Mouse (Mus musculus) left cerebral cortex, adult 9 months (tissue): ENCODE measurements around the gene Phf11d.
A peak's percentile ranks its signal among the peaks of the same experiment; 100 is the strongest.
"Not testable (repeated sequence)": the region's sequence is repeated elsewhere in the genome, so short reads cannot be mapped to it uniquely, and the experiment has no call there.

ENCODE experiments used
- DNase-seq, 2 experiments: peaks; one replicate each; pipeline ENCODE4 v3.0.0; 2022; ENCODE audit warnings: low spot score in 2 of 2

Gene Phf11d

DNA sequence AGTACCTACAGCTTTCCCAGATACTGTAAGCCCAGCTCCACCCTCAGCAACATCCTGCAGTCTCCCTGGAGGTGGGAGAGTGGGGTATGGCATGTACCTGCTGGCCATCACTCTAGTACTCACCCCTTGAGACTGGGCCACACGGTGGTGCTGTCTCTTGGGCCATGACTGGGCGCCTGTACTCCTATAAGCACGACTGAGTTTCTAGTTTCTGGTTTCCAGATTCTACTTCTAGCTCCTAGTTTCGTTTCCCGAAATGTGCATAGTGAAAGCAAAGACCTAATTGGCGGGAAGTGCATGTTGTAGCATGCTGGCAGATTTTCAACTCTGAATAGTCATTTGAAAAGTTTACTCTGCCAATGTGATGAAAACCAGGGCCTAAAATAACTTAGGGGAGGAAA, at the start of gene Phf11d:
TSS of gene Phf11d (minus strand) at position 227 of the 401 bp plus-strand sequence.
- DNase-seq = peak in 1 of 2 experiments; percentile 8

GRCm38 (mm10) chr14:59414979-59415378, 49.7 kb upstream of the Phf11d start:
- DNase-seq = not testable (repeated sequence)

GRCm38 (mm10) chr14:59396999-59397398, 31.7 kb upstream of the Phf11d start:
- no peak for DNase-seq

DNA sequence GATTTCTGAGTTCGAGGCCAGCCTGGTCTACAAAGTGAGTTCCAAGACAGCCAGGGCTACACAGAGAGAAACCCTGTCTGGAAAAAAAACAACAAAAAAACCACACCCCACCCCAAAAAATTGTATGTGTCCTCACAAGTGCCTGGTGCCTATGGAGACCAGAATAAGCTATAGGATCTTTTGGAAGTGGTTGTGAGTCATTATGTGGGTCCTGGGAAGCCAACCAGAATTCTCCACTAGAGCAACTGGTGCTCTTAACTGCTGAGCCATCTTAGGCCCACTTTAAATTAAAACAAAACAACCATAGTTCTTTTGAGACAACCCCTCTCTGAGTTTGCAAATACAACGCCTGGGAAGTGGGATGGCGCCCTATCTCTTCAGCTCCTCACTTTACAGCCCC, 30.0 kb upstream of the Phf11d start, which contains the start of gene Phf11c:
TSS of gene Phf11c (minus strand) at position 101 of the 400 bp plus-strand sequence.
- no peak for DNase-seq

DNA sequence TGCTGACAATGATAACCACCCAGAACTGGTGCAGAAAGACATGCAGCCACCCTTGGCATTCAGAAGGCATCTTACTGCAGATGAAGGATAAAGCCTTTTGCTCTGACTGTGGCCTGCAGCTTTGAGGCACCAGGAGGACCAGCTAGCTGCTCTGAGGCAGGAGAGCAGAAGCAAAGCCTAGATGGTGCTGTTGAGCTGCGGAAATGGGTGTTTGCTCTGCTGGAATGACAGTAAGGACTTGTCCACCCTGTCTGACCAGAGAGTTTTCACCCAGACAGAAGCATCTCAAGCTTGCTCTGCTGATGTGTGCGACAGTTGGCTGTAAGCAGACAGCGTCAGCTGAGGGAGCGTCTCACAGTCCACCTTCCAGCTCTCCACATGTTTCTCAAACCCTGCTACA, 24.9 kb upstream of the Phf11d start:
- peak in 1 of 2 experiments; percentile 59 for DNase-seq

DNA sequence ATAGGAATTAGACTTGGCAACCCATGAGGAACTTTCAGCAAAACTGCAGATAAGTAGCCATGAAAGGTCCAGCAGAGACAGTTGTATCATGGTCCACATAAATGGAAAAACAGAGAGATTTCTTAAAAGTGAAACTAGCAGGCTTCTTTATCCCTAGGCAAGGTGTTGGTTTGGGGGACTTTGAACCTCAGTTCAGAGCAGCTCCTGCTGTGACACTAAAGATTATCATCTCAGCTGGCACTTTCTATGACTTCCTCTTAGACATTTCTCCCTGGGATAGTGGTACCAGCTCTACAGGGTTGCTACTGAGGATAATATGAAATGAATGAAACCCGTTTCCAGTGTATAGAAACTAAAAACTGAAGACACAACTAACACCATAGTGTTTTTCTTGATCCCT, 24.3 kb upstream of the Phf11d start:
- DNase-seq = no peak

DNA sequence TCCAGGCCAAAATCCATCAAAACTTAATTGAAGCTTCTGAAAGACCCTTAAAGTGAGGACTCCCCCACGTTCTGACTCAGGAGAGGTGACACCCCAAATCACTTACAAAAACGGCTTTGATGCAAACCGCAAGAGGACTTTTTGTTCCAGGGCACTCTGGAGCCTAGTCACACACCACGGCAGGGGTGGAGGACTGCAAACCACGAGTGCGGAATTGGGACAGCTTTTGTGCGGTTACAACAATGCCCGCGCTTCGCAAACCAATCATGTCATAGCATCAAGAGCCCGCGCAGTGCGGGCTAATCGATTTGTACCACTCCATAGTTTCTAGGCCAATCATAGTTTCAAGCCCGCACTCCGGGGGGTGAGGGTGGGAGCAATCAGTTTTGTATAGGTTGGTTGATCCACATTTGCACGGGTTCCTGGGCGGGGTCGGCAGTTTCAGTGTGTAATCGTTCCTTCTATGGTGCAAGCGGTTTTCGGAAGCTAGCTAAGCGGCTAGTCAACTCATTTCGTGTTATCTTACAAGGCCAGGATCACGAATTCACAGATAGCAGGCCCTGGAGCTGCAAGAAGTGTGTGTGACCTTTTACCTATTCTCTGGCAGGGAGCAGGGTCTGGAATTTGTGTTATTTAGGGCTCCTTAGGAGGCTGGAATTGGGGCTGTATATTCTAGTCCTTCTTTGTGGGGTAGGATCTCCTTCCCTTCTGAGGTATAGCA, 5.2 kb upstream of the Phf11d start:
- DNase-seq = no peak

DNA sequence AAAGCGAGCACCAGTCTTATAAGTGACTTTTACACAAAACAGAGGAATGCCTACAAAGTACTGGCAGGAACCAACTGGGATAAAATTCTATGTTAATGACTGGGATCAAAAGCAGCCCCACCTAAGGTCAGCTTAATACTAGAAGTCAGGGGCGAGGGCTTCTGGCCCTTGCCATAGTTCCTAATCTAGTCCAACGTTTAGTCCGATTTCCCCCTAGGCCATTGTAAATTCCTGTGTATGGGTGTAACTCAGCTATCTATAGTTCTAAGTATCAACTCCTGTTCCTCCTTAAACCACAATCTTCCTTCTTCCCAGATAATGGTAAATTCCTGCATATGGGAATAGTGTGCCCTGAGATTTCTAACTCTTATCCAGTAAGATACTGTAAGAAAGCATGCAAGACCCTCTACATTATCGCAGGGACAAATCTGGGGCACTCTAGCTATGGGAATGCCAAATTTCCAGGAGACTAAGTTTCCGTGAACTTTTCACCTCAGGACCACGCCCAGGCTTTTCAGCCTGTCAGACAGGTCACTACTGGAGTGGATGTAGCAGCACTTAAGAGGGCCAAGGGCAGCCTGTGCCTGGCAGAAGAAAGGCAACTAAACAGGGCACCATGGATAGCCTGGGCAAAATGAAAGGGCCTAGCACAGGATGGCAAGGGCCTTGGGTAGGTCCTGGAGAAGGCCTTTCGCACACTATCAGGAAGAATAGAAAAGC, 1.3 kb upstream of the Phf11d start:
- DNase-seq = no peak

DNA sequence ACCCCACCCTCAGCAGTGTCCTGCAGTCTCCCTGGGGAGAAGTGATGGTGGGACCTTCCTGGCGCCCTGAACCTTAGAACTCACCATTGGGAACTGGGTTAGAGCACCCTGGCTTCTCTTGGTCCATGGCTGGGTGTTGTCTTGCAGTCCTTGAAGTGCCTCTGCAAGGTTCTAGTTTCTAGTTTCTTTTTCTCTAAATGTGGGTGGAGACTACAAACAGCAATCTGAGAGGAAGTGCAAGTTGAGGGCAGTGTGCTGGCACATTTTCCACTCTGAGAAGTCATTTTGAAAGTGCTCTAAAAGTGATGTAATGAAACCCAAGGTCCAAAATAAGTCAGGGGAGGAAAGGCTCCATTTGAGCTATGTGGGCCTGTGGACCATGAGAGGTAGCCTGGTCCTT, 24.1 kb downstream of the Phf11d start, which contains the start of gene Phf11b:
TSS of gene Phf11b (minus strand) at position 163 of the 400 bp plus-strand sequence.
- peak in 1 of 2 experiments; percentile 3 for DNase-seq

GRCm38 (mm10) chr14:59339541-59339940, 25.7 kb downstream of the Phf11d start:
- no peak for DNase-seq

GRCm38 (mm10) chr14:59336056-59336455, 29.2 kb downstream of the Phf11d start:
- DNase-seq = not testable (repeated sequence)

- DNase-seq = peak in 1 of 2 experiments; percentile 46
Measured at GRCm38 (mm10) chr14:59330499-59330898, 34.8 kb downstream of the Phf11d start.

GRCm38 (mm10) chr14:59319970-59320369, 45.3 kb downstream of the Phf11d start:
- DNase-seq = not testable (repeated sequence)

GRCm38 (mm10) chr14:59319036-59319435, 46.2 kb downstream of the Phf11d start:
- not testable (repeated sequence) for DNase-seq
